Mouse (Mus musculus): ENCODE data around the gene Maff. TPM values are rescaled to one million over a fixed set of nuclear protein-coding genes. Genes with fewer than 3 reads are reported as not detected.

Gene Maff
- total RNA-seq, 2 experiments from 2014 or later: 8.1 to 8.3 TPM

Small RNAs within 50 kb of the gene (microRNA-seq; reads per million reads assigned to microRNA genes)
- 6.9 reads per million, percentile 19 among the genes with 10 or more reads in this experiment for gene Mir1943

Other genes with a start within 250 kb of the Maff start
- 10 to 100 TPM; 51.9 to 57.7 TPM for gene Micall1, start 237.7 kb upstream of the Maff start, total RNA-seq (2021)
- gene Polr2f, start 205.6 kb upstream of the Maff start, total RNA-seq (2021): 100 to 1,000 TPM; 132 TPM
- 1 to 10 TPM; 1.6 to 1.7 TPM for gene 1700088E04Rik, start 205.4 kb upstream of the Maff start, total RNA-seq (2021)
- 1 to 10 TPM in 1 of 2 experiments, under 1 TPM in 1; 0.92 to 1.3 TPM for gene Sox10, start 181.4 kb upstream of the Maff start, total RNA-seq (2021)
- 10 to 100 TPM; 21.5 to 22.3 TPM for gene Pick1, start 117.4 kb upstream of the Maff start, total RNA-seq (2021)
- gene Gm49486, start 117.2 kb upstream of the Maff start, total RNA-seq (2021): under 1 TPM; 0.55 to 0.73 TPM
- under 1 TPM; 0.23 to 0.39 TPM for gene Slc16a8, start 91.9 kb upstream of the Maff start, total RNA-seq (2021)
- gene Baiap2l2, start 61.1 kb upstream of the Maff start, total RNA-seq (2021): 1 to 10 TPM in 1 of 2 experiments, under 1 TPM in 1; 0.78 to 2.4 TPM
- gene Pla2g6, start 18.2 kb upstream of the Maff start, total RNA-seq (2021): 1 to 10 TPM; 9.6 to 9.9 TPM
- gene Tmem184b, start 56.9 kb downstream of the Maff start, total RNA-seq (2021): 10 to 100 TPM; 43.0 to 46.7 TPM
- 10 to 100 TPM; 48.4 to 54.0 TPM for gene Csnk1e, start 108.9 kb downstream of the Maff start, total RNA-seq (2021)
- gene Kcnj4, start 158.6 kb downstream of the Maff start, total RNA-seq (2021): not detected
- 1 to 10 TPM; 7.6 to 8.2 TPM for gene Kdelr3, start 169.8 kb downstream of the Maff start, total RNA-seq (2021)
- 100 to 1,000 TPM in 1 of 2 experiments, 10 to 100 TPM in 1; 96.7 to 105 TPM for gene Ddx17, start 200.1 kb downstream of the Maff start, total RNA-seq (2021)

Measured in heart, postnatal 25 days (tissue).